Mouse (Mus musculus) bone marrow, adult 2 months (tissue): ENCODE measurements around the gene Kctd21. TPM values are rescaled to one million over a fixed set of nuclear protein-coding genes. Genes with fewer than 3 reads are reported as not detected.

Source experiments
- H3K27ac ChIP-seq: fragments of 200-500 bp; 2 replicates; pipeline ENCODE4 v1.5.1; 2012; ENCODE audit warnings: low read depth, mild to moderate bottlenecking, control low read depth, inconsistent platforms, low read length; ENCODE audit not compliant: control insufficient read depth, poor library complexity, insufficient read depth
- H3K4me1 ChIP-seq: fragments of 200-500 bp; 2 replicates; pipeline ENCODE4 v1.6.1; 2011; ENCODE audit warnings: low read length; ENCODE audit not compliant: control insufficient read depth, insufficient read depth
- H3K4me3 ChIP-seq: fragments of 200-500 bp; replicated peaks from 2 replicates; pipeline ENCODE3; 2011; ENCODE audit warnings: mild to moderate bottlenecking, low read depth, low read length, control low read depth; ENCODE audit not compliant: control insufficient read depth
- CTCF ChIP-seq: fragments of 200-500 bp; IDR thresholded peaks from 2 replicates; pipeline ENCODE4 v1.5.1; 2011; ENCODE audit warnings: low read length, control low read depth; ENCODE audit not compliant: control insufficient read depth, insufficient read depth
- POLR2A ChIP-seq: fragments of 200-500 bp; IDR thresholded peaks from 2 replicates; pipeline ENCODE4 v1.6.1; 2011; ENCODE audit warnings: low read depth, mild to moderate bottlenecking, control low read depth, low read length, borderline replicate concordance; ENCODE audit not compliant: control insufficient read depth
- WGBS: fragments of 180-500 bp; shearing (Covaris S2); methylation state at CpG from one replicate; pipeline ENCODE4 v1.1.7; 2018; 5-methylcytosine and 5-hydroxymethylcytosine counted together
- polyA plus RNA-seq: library from polyadenylated mRNA; stranded (reverse); fragments of >200 nt; gene quantifications from 2 replicates; pipeline ENCODE4 v1.2.4, GENCODE M21; 2011; ENCODE audit warnings: low replicate concordance; ENCODE audit not compliant: missing spikeins, insufficient read depth, insufficient read length

Kctd21 gene
- polyA plus RNA-seq, 1 experiment = 1.2 TPM

GRCm38 (mm10) chr7:97339623-97340022, 7.5 kb downstream of the Kctd21 start:
- no peak for TF ChIP-seq CTCF
- TF ChIP-seq POLR2A = no peak
- Histone ChIP-seq H3K27ac (no peak overlapping the region), H3K4me3 (no peak overlapping the region), H3K4me1 (no peaks in the 10 kb centered on the region)
- 92% methylated on average over 7 of the region's 7 CpGs for WGBS

GRCm38 (mm10) chr7:97340907-97341849, 9.1 kb downstream of the Kctd21 start:
- Histone ChIP-seq H3K27ac (no peak overlapping the region), H3K4me3 (no peak overlapping the region), H3K4me1 (no peaks in the 10 kb centered on the region)
- TF ChIP-seq POLR2A = no peak
- no peak for TF ChIP-seq CTCF
- 80% methylated on average over 18 of the region's 18 CpGs for WGBS

GRCm38 (mm10) chr7:97342961-97343360, 10.8 kb downstream of the Kctd21 start:
- Histone ChIP-seq H3K4me3 (no peak overlapping the region), H3K27ac (no peak overlapping the region), H3K4me1 (no peaks in the 10 kb centered on the region)
- no peak for TF ChIP-seq CTCF
- TF ChIP-seq POLR2A = no peak
- WGBS = 55% methylated on average over 2 of the region's 2 CpGs

GRCm38 (mm10) chr7:97344655-97345054, 12.5 kb downstream of the Kctd21 start:
- WGBS = 76% methylated on average over 2 of the region's 2 CpGs
- Histone ChIP-seq H3K4me3 (no peak overlapping the region), H3K27ac (no peak overlapping the region), H3K4me1 (no peaks in the 10 kb centered on the region)
- no peak for TF ChIP-seq POLR2A
- no peak for TF ChIP-seq CTCF

GRCm38 (mm10) chr7:97345229-97345871, 13.2 kb downstream of the Kctd21 start:
- H3K4me1 ChIP-seq = no peaks in the 10 kb centered on the region
- TF ChIP-seq CTCF = no peak
- TF ChIP-seq POLR2A = no peak
- 85% methylated on average over 10 of the region's 10 CpGs for WGBS
- no peak overlapping the region for H3K27ac ChIP-seq
- H3K4me3 ChIP-seq = no peak overlapping the region

GRCm38 (mm10) chr7:97346111-97346821, 14.1 kb downstream of the Kctd21 start:
- no peak for TF ChIP-seq POLR2A
- no peak for TF ChIP-seq CTCF
- H3K4me1 ChIP-seq = no peaks in the 10 kb centered on the region
- H3K4me3 ChIP-seq = no peak overlapping the region
- no peak overlapping the region for H3K27ac ChIP-seq
- 76% methylated on average over 9 of the region's 9 CpGs for WGBS

- 63% methylated on average over 4 of the region's 4 CpGs for WGBS
- no peak overlapping the region for H3K27ac ChIP-seq
These were observed 14.7 kb downstream of the Kctd21 start for GRCm38 (mm10) chr7:97346822-97347166.

GRCm38 (mm10) chr7:97347464-97347863, 15.3 kb downstream of the Kctd21 start:
- TF ChIP-seq CTCF = no peak
- TF ChIP-seq POLR2A = no peak
- WGBS = 92% methylated on average over 15 of the region's 15 CpGs

More at GRCm38 (mm10) chr7:97346822-97347166, 14.7 kb downstream of the Kctd21 start:
- TF ChIP-seq POLR2A (no peak), CTCF (no peak)
- H3K4me1 ChIP-seq = no peaks in the 10 kb centered on the region
- H3K4me3 ChIP-seq = no peak overlapping the region

More at GRCm38 (mm10) chr7:97347464-97347863, 15.3 kb downstream of the Kctd21 start:
- no peak overlapping the region for H3K27ac ChIP-seq
- no peaks in the 10 kb centered on the region for H3K4me1 ChIP-seq
- H3K4me3 ChIP-seq = no peak overlapping the region
